Mouse (Mus musculus) erythroblast, embryonic 14.5 days (primary cell): ENCODE data around the gene Iqsec1. TPM values are rescaled to one million over a fixed set of nuclear protein-coding genes. Genes with fewer than 3 reads are reported as not detected.

Experiments
- H3K27me3 ChIP-seq: 2 replicates; pipeline ENCODE4 v1.6.1; 2012; ENCODE audit warnings: inconsistent platforms; ENCODE audit not compliant: control insufficient read depth
- H3K36me3 ChIP-seq: 2 replicates; pipeline ENCODE4 v1.6.1; 2012; ENCODE audit warnings: mild to moderate bottlenecking, inconsistent platforms; ENCODE audit not compliant: control insufficient read depth
- H3K4me1 ChIP-seq: 2 replicates; pipeline ENCODE4 v1.6.1; 2012; ENCODE audit warnings: inconsistent platforms; ENCODE audit not compliant: control insufficient read depth
- H3K4me3 ChIP-seq: replicated peaks from 2 replicates; pipeline ENCODE3; 2012; ENCODE audit warnings: moderate library complexity, mild to moderate bottlenecking, inconsistent platforms
- H3K9me3 ChIP-seq: 2 replicates; pipeline ENCODE4 v1.6.1; 2012; ENCODE audit warnings: low read length, inconsistent platforms, mixed read lengths; ENCODE audit not compliant: control insufficient read depth
- GATA1 ChIP-seq: IDR thresholded peaks from 2 replicates; pipeline ENCODE4 v1.6.1; 2012; ENCODE audit warnings: low read length, inconsistent platforms, mixed read lengths
- TAL1 ChIP-seq: IDR thresholded peaks from 3 replicates; pipeline ENCODE4 v1.6.1; 2012; ENCODE audit warnings: low read length, inconsistent platforms, mixed read lengths
- polyA plus RNA-seq: library from polyadenylated mRNA; stranded (reverse); fragments of >175 nt; gene quantifications from 2 replicates; pipeline ENCODE4 v1.2.3, GENCODE M21; 2012

The Iqsec1 gene
- polyA plus RNA-seq: 9.7 and 10.6 TPM in 2 replicates

GRCm38 (mm10) chr6:90988648-90989317 lies at the start of gene Iqsec1:
Iqsec1 (minus strand) TSS chr6:90988685.
- H3K4me1 ChIP-seq: peaks cover 34% of the 10 kb centered on the region
- H3K27me3 ChIP-seq: peaks cover 63% of the 10 kb centered on the region
- no peak for TF ChIP-seq GATA1
- no peak for TF ChIP-seq TAL1
- H3K36me3 ChIP-seq: no peaks in the 10 kb centered on the region
- peaks cover 23% of the 10 kb centered on the region for H3K9me3 ChIP-seq
- H3K4me3 ChIP-seq: peak within 1 kb of the TSS; percentile 68

GRCm38 (mm10) chr6:91028256-91028655 lies 39.8 kb upstream of the Iqsec1 start:
- no peak for TF ChIP-seq GATA1
- TF ChIP-seq TAL1: no peak
- Histone ChIP-seq H3K27me3 (no peaks in the 10 kb centered on the region), H3K4me3 (no peak overlapping the region), H3K4me1 (no peaks in the 10 kb centered on the region), H3K9me3 (no peaks in the 10 kb centered on the region), H3K36me3 (peaks cover 99% of the 10 kb centered on the region)

- peaks cover 97% of the 10 kb centered on the region for H3K36me3 ChIP-seq
These were observed 32.3 kb upstream of the Iqsec1 start for GRCm38 (mm10) chr6:91020810-91021209.

GRCm38 (mm10) chr6:91016600-91017230 lies 28.2 kb upstream of the Iqsec1 start:
- no peaks in the 10 kb centered on the region for H3K9me3 ChIP-seq
- no peaks in the 10 kb centered on the region for H3K27me3 ChIP-seq
- peaks cover 98% of the 10 kb centered on the region for H3K36me3 ChIP-seq
- no peaks in the 10 kb centered on the region for H3K4me1 ChIP-seq
- TF ChIP-seq TAL1: no peak
- TF ChIP-seq GATA1: no peak
- no peak overlapping the region for H3K4me3 ChIP-seq

More at GRCm38 (mm10) chr6:91020810-91021209, 32.3 kb upstream of the Iqsec1 start:
- Histone ChIP-seq H3K9me3 (no peaks in the 10 kb centered on the region), H3K4me3 (no peak overlapping the region), H3K27me3 (no peaks in the 10 kb centered on the region), H3K4me1 (no peaks in the 10 kb centered on the region)
- no peak for TF ChIP-seq GATA1
- TF ChIP-seq TAL1: no peak

GRCm38 (mm10) chr6:91014198-91014958 lies 25.9 kb upstream of the Iqsec1 start:
- H3K4me1 ChIP-seq: no peaks in the 10 kb centered on the region
- no peaks in the 10 kb centered on the region for H3K9me3 ChIP-seq
- no peak overlapping the region for H3K4me3 ChIP-seq
- no peaks in the 10 kb centered on the region for H3K27me3 ChIP-seq
- H3K36me3 ChIP-seq: peaks cover 79% of the 10 kb centered on the region
- TF ChIP-seq GATA1: no peak
- no peak for TF ChIP-seq TAL1

- TF ChIP-seq GATA1 (no peak), TAL1 (no peak)
- no peaks in the 10 kb centered on the region for H3K27me3 ChIP-seq
- peaks cover 14% of the 10 kb centered on the region for H3K4me1 ChIP-seq
- H3K4me3 ChIP-seq: no peak overlapping the region
- peaks cover 60% of the 10 kb centered on the region for H3K36me3 ChIP-seq
- H3K9me3 ChIP-seq: no peaks in the 10 kb centered on the region
These were observed 24.0 kb upstream of the Iqsec1 start for GRCm38 (mm10) chr6:91012458-91012857.

GRCm38 (mm10) chr6:91011568-91011967 lies 23.1 kb upstream of the Iqsec1 start:
- Histone ChIP-seq H3K9me3 (no peaks in the 10 kb centered on the region), H3K36me3 (peaks cover 51% of the 10 kb centered on the region), H3K4me3 (no peak overlapping the region), H3K27me3 (no peaks in the 10 kb centered on the region), H3K4me1 (peaks cover 21% of the 10 kb centered on the region)
- no peak for TF ChIP-seq GATA1
- no peak for TF ChIP-seq TAL1

GRCm38 (mm10) chr6:91008284-91008830 lies 19.9 kb upstream of the Iqsec1 start:
- no peak overlapping the region for H3K4me3 ChIP-seq
- no peak for TF ChIP-seq TAL1
- no peak for TF ChIP-seq GATA1

GRCm38 (mm10) chr6:91007207-91007606 lies 18.7 kb upstream of the Iqsec1 start:
- no peaks in the 10 kb centered on the region for H3K27me3 ChIP-seq
- H3K9me3 ChIP-seq: no peaks in the 10 kb centered on the region
- H3K4me1 ChIP-seq: peaks cover 44% of the 10 kb centered on the region
- no peak overlapping the region for H3K4me3 ChIP-seq
- H3K36me3 ChIP-seq: peaks cover 7% of the 10 kb centered on the region
- TF ChIP-seq TAL1 (no peak), GATA1 (no peak)

More at GRCm38 (mm10) chr6:91008284-91008830, 19.9 kb upstream of the Iqsec1 start:
- H3K36me3 ChIP-seq: peaks cover 19% of the 10 kb centered on the region
- peaks cover 36% of the 10 kb centered on the region for H3K4me1 ChIP-seq
- no peaks in the 10 kb centered on the region for H3K9me3 ChIP-seq
- no peaks in the 10 kb centered on the region for H3K27me3 ChIP-seq
